Mouse (Mus musculus): Measurements from ENCODE around the gene Zfp995. TPM values are rescaled to one million over a fixed set of nuclear protein-coding genes. Genes with fewer than 3 reads are reported as not detected.

Gene Zfp995
- polyA plus RNA-seq (2017; shearing (Covaris generic)): 19.8 TPM

GRCm38 (mm10) chr17:21909456-21910052, at the start of gene Zfp995:
TSS of gene Zfp995 (minus strand) at chr17:21909926.

GRCm38 (mm10) chr17:21845545-21846321, 64.0 kb downstream of the Zfp995 start, which contains the start of gene Zfp820:
TSS of gene Zfp820 (minus strand) at chr17:21845772.

Other genes with a start within 250 kb of the Zfp995 start
- gene Gm10226, start 218.1 kb downstream of the Zfp995 start, polyA plus RNA-seq (2017; shearing (Covaris generic)): 26.2 TPM
- gene Zfp760, start 202.2 kb downstream of the Zfp995 start, polyA plus RNA-seq (2017; shearing (Covaris generic)): 7.6 TPM
- 1.4 TPM for gene Zfp229, start 179.1 kb downstream of the Zfp995 start, polyA plus RNA-seq (2017; shearing (Covaris generic))
- 0.89 TPM for gene Zfp820, start 64.2 kb downstream of the Zfp995 start, polyA plus RNA-seq (2017; shearing (Covaris generic))
- gene Zfp942, start 52.5 kb upstream of the Zfp995 start, polyA plus RNA-seq (2017; shearing (Covaris generic)): 40.3 TPM
- 25.9 TPM for gene Zfp943, start 52.6 kb upstream of the Zfp995 start, polyA plus RNA-seq (2017; shearing (Covaris generic))

Measured in inflammation-experienced regulatory T-cells, adult 16 weeks (primary cell).